Mouse (Mus musculus) heart, postnatal 0 days (tissue): ENCODE results near the gene Asic2. TPM values are rescaled to one million over a fixed set of nuclear protein-coding genes. Genes with fewer than 3 reads are reported as not detected.

Experiments
- ATAC-seq: fragments of 200-750 bp; cut with Nextera tagmentation; 2 replicates; pipeline ENCODE4 v1.8.0; 2017; ENCODE audit warnings: low read depth, moderate number of reproducible peaks, moderate library complexity; ENCODE audit not compliant: insufficient read depth
- DNase-seq: peaks from one replicate; pipeline ENCODE4 v3.0.0-alpha.2; 2016; ENCODE audit warnings: low spot score
- H3K27ac ChIP-seq: fragments of 300-500 bp; sonication (generic); 2 replicates; pipeline ENCODE4 v1.5.1; 2014; ENCODE audit warnings: low read depth, mild to moderate bottlenecking
- H3K27me3 ChIP-seq: fragments of 300-500 bp; sonication (generic); 2 replicates; pipeline ENCODE4 v1.6.1; 2014; ENCODE audit warnings: low read length, mixed read lengths; ENCODE audit not compliant: control insufficient read depth, insufficient read depth
- H3K36me3 ChIP-seq: fragments of 300-500 bp; sonication (generic); replicated peaks from 2 replicates; pipeline ENCODE4 v1.6.1; 2014; ENCODE audit warnings: low read length, mixed read lengths; ENCODE audit not compliant: control insufficient read depth, insufficient read depth
- H3K4me1 ChIP-seq: fragments of 300-500 bp; sonication (generic); 2 replicates; pipeline ENCODE4 v1.6.1; 2014; ENCODE audit warnings: antibody characterized with exemption; ENCODE audit not compliant: control insufficient read depth, insufficient read depth
- H3K4me2 ChIP-seq: fragments of 300-500 bp; sonication (generic); 2 replicates; pipeline ENCODE4 v1.6.1; 2014; ENCODE audit warnings: low read depth, mild to moderate bottlenecking, low read length, moderate library complexity
- H3K4me3 ChIP-seq: fragments of 300-500 bp; sonication (generic); 2 replicates; pipeline ENCODE4 v1.5.1; 2014; ENCODE audit warnings: low read depth, low read length
- H3K9ac ChIP-seq: fragments of 300-500 bp; sonication (generic); replicated peaks from 2 replicates; pipeline ENCODE4 v1.6.1; 2014; ENCODE audit warnings: low read depth, low read length, mixed read lengths
- H3K9me3 ChIP-seq: fragments of 300-500 bp; sonication (generic); replicated peaks from 2 replicates; pipeline ENCODE4 v1.6.1; 2016; ENCODE audit warnings: low read length; ENCODE audit not compliant: control insufficient read depth
- CTCF ChIP-seq: IDR thresholded peaks from 2 replicates; pipeline ENCODE4 v1.5.1; 2016; ENCODE audit warnings: antibody characterized with exemption, control low read depth, low read depth
- EP300 ChIP-seq: IDR thresholded peaks from 2 replicates; pipeline ENCODE4 v1.6.1; 2016; ENCODE audit warnings: antibody characterized with exemption, low read depth
- WGBS: fragments of 180-500 bp; shearing (Covaris S2); extraction: QIAGEN DNeasy Blood & Tissue Kit; methylation state at CpG from one replicate; pipeline ENCODE4 v1.1.7; 2014; 5-methylcytosine and 5-hydroxymethylcytosine counted together
- polyA plus RNA-seq: library from polyadenylated mRNA; unstranded; fragments of >200 nt; fragmentation: Nextera tagmentation; extraction: Ambion mirVana; gene quantifications from 2 replicates; pipeline ENCODE4 v1.2.1, GENCODE M21; 2015
- total RNA-seq: library from RNA; depleted of rRNA; stranded (reverse); fragments of >200 nt; gene quantifications from 2 replicates; pipeline ENCODE4 v1.2.3, GENCODE M21; 2014; ENCODE audit warnings: low replicate concordance

Asic2 gene
- total and polyA plus RNA-seq, 2 experiments from 2014 or later = not detected

DNA sequence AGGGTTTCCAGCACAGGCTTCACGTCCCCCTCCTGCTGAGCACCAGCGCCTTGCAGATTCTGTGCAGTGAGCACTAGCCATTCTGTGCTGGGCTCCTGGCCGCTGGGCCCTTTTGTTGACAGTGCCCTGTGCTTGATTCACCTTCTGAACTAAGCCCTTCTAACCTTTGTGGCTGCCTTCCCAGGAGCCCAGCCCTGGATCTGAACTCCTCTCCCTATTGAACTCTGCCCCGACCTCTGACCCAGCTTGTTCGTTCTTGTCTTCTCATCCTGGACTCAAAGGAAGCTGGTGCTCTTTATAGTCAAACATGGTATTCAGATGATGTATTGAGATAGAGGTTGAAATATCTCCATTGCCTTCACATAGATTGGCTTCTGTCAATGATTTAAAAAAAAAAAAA, 1120.1 kb downstream of the Asic2 start:
- DNase-seq = no peak
- Histone ChIP-seq H3K4me1 (no peaks in the 10 kb centered on the region), H3K27ac (no peak overlapping the region), H3K9me3 (no peaks in the 10 kb centered on the region), H3K27me3 (0 out of 2 replicates have a peak, but pooled peaks cover 4% of the 10 kb centered on the region), H3K4me3 (no peak overlapping the region), H3K9ac (no peak overlapping the region), H3K4me2 (no peak overlapping the region), H3K36me3 (no peaks in the 10 kb centered on the region)
- 67% methylated on average over 5 of the region's 5 CpGs for WGBS
- no peak for ATAC-seq
- no peak for TF ChIP-seq CTCF
- TF ChIP-seq EP300 = no peak

DNA sequence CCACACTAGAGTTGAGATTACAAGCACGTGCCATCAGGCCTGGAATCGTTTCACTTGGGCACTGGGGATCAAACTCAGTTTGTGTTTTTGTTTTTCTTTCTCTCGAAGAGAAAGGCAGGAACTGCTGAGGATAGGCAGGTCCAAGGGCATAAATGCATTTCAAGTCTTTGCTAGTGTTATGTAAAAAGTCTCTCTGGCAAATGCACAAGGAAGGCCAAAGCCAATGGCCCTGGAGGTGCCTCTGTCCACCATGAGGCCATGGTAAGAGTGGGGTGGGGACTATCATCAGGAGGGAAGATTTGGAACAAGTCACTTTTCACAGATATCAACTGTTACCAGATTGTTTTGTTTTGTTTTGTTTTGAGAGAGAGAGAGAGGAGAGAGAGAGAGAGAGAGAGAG, 1122.1 kb downstream of the Asic2 start:
- 37% methylated on average over 3 of the region's 3 CpGs for WGBS
- DNase-seq = no peak
- Histone ChIP-seq H3K9me3 (no peaks in the 10 kb centered on the region), H3K4me2 (no peak overlapping the region), H3K27ac (no peak overlapping the region), H3K27me3 (no peaks in the 10 kb centered on the region; the same call in 1 of the 2 replicates), H3K9ac (no peak overlapping the region), H3K4me1 (no peaks in the 10 kb centered on the region), H3K4me3 (no peak overlapping the region), H3K36me3 (no peaks in the 10 kb centered on the region)
- no peak for TF ChIP-seq EP300
- TF ChIP-seq CTCF = no peak
- ATAC-seq = no peak

DNA sequence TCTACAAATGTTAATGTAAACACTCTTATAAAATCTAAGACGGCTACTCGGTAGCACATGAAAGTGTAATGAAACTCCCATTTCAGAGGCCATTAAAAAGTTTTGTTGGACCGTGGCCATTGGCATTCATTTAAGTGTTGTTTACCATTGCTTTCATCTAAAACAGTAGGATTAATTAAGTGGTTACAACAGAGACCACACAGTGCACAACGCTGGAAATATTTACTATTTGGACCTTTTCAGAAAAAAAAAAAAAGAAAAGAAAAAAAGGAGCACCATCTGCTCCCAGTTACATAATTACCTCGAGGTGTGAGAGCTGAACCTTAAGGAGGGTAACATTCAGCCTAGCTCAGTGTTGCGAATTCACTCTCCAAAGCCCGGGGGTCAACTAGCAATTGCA, 1122.8 kb downstream of the Asic2 start:
- 78% methylated on average over 7 of the region's 7 CpGs for WGBS
- H3K4me2 ChIP-seq = no peak overlapping the region
- no peak for ATAC-seq
- no peaks in the 10 kb centered on the region for H3K36me3 ChIP-seq
- H3K9ac ChIP-seq = no peak overlapping the region
- no peaks in the 10 kb centered on the region for H3K9me3 ChIP-seq
- no peaks in the 10 kb centered on the region for H3K4me1 ChIP-seq
- DNase-seq = no peak
- no peaks in the 10 kb centered on the region; the same call in 1 of the 2 replicates for H3K27me3 ChIP-seq
- H3K27ac ChIP-seq = no peak overlapping the region
- TF ChIP-seq EP300 = no peak
- TF ChIP-seq CTCF = no peak
- no peak overlapping the region for H3K4me3 ChIP-seq

DNA sequence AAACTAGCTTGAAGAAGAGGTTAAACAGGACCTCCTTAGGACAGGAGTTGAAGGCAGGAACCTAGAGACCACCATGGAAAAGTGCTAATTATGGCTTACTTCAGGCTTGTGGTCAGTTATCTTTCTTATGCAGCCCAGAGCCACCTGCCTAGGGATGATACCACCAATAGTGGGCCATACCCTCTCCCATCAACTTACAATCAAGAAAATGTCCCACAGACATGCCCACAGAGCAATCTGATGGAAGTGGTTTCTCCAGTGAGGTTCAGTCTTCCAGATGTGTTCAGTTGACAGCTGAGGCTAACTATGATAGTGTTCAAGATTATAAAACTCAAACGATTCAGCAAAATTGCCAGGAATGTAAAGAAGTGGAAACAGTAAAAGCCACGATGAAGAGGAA, 1124.8 kb downstream of the Asic2 start:
- no peak for ATAC-seq

DNA sequence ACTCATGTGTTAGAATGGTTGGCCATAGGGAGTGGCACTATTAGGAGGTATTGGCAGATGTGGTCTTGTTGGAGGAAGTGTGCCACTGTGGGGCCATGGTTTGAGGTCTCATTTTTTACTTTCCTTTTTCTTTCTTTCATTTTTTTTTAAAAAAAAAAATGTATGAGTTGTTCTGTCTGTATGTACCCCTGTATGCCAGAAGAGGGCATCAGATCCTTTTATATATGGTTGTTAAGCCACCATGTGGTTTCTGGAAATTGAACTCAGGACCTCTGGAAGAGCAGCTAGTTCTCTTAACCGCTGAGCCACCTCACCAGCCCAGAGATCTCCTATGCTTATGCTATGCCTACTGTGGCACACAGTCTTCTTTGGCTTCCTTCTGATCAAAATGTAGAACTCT, 1129.5 kb downstream of the Asic2 start:
- no peaks in the 10 kb centered on the region; the same call in 1 of the 2 replicates for H3K27me3 ChIP-seq
- H3K27ac ChIP-seq = no peak overlapping the region
- TF ChIP-seq EP300 = no peak
- TF ChIP-seq CTCF = no peak
- H3K36me3 ChIP-seq = no peaks in the 10 kb centered on the region
- 67% methylated on average over 1 of the region's 1 CpGs for WGBS
- H3K9ac ChIP-seq = no peak overlapping the region
- H3K9me3 ChIP-seq = no peaks in the 10 kb centered on the region
- DNase-seq (no peak), ATAC-seq (no peak)
- H3K4me3 ChIP-seq = no peak overlapping the region
- H3K4me2 ChIP-seq = no peak overlapping the region
- H3K4me1 ChIP-seq = no peaks in the 10 kb centered on the region

More for the DNA sequence above, 1124.8 kb downstream of the Asic2 start:
- TF ChIP-seq CTCF (no peak), EP300 (no peak)
- WGBS = 69% methylated on average over 2 of the region's 2 CpGs
- no peaks in the 10 kb centered on the region for H3K9me3 ChIP-seq
- no peak overlapping the region for H3K4me2 ChIP-seq
- no peaks in the 10 kb centered on the region for H3K36me3 ChIP-seq
- H3K27me3 ChIP-seq = no peaks in the 10 kb centered on the region; the same call in 1 of the 2 replicates
- no peak for DNase-seq
- H3K27ac ChIP-seq = no peak overlapping the region
- no peak overlapping the region for H3K4me3 ChIP-seq
- H3K4me1 ChIP-seq = no peaks in the 10 kb centered on the region
- no peak overlapping the region for H3K9ac ChIP-seq

DNA sequence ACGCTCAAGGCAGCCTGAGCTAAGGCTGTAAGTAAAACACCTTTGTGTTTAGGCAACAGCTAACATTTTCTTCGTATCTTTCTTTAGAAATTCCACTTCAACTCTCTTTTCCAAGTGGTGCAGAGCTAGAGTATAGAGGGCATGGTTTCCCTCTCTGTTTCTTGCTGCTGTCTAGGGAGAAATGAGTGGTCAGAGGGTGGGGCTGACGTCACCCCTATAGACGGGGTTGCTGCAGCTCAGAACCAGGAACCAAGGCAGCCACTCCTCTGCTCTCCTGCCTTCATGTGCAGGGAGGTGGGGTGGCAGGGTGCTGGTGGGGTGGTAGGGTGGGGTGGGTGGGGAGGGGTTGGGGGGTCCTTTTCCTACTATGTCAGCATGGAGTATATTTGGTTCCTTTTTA, 1132.4 kb downstream of the Asic2 start:
- Histone ChIP-seq H3K27ac (no peak overlapping the region), H3K27me3 (no peaks in the 10 kb centered on the region), H3K4me2 (no peak overlapping the region), H3K9ac (no peak overlapping the region), H3K4me1 (no peaks in the 10 kb centered on the region), H3K36me3 (no peaks in the 10 kb centered on the region), H3K9me3 (no peaks in the 10 kb centered on the region), H3K4me3 (no peak overlapping the region)
- ATAC-seq (no peak), DNase-seq (no peak)
- TF ChIP-seq EP300 = no peak
- TF ChIP-seq CTCF = no peak
- 61% methylated on average over 4 of the region's 4 CpGs for WGBS
